Mouse (Mus musculus) common myeloid progenitor, adult 5-6 weeks (primary cell): ENCODE data around the gene Pex6. TPM values are rescaled to one million over a fixed set of nuclear protein-coding genes. Genes with fewer than 3 reads are reported as not detected.
A peak's percentile ranks its signal among the peaks of the same experiment; 100 is the strongest.

Experiments used
- ATAC-seq: replicated peaks from 2 replicates; pipeline ENCODE4 v1.8.0; 2016; ENCODE audit warnings: low read depth, mild to moderate bottlenecking, moderate TSS enrichment, inconsistent platforms; ENCODE audit not compliant: poor library complexity, severe bottlenecking
- total RNA-seq: library from RNA; stranded (forward); fragments of 200-1000, 187-1606 nt; gene quantifications from 2 replicates; pipeline ENCODE4 v1.2.3, GENCODE M21; 2017

Pex6 gene
- 10.3 and 17.7 TPM in 2 replicates for total RNA-seq

- ATAC-seq, result peak; percentile 94
Measured at GRCm38 (mm10) chr17:46710959-46711597, at the start of gene Pex6. Gene Pex6, plus strand, starts transcription at chr17:46711463.

DNA sequence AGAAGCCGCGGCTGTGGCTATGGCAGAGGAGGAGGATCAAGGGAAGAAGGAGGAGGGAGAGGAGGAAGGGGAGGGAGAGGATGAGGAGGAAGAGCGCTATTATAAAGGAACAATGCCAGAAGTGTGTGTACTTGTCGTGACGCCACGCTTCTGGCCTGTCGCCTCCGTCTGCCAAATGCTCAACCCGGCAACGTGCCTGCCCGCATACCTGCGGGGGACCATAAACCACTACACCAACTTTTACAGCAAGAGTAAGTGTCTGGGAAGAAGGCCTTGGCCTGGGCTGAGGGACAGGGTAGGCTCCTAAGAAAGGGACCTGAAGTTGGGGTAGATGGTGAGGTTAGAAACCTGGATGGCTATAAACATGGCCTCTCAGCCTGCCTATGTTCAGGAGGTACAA, 49.3 kb upstream of the Pex6 start:
- ATAC-seq, result no peak

- no peak for ATAC-seq
Measured at GRCm38 (mm10) chr17:46662730-46663129, 48.5 kb upstream of the Pex6 start.

DNA sequence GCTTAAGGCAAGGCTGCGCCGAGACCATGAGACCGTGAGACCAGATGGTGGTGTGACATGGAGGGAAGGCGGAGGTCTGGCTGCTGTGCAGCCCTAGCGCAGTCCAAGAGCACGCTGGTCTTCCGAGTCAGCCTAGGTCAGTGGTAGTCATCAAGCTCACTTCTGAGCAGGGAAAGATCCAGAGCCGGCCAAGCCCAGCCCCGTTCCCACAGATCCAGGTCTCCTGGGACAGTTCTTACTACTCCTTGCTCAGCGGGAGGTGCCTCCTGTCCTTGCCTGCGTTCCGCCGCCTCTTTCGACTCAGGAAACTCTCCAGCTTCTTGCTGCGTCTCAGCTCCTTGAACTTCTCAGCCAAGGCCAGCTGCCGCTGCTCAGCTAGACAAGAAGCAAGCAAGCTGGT, 43.6 kb upstream of the Pex6 start:
- ATAC-seq, result no peak

- ATAC-seq, result no peak
Measured at GRCm38 (mm10) chr17:46669911-46670310, 41.4 kb upstream of the Pex6 start.

GRCm38 (mm10) chr17:46673850-46674529, 37.3 kb upstream of the Pex6 start, which contains the start of gene Rrp36:
Gene Rrp36, minus strand, starts transcription at chr17:46674352.
- peak; percentile 97 for ATAC-seq

GRCm38 (mm10) chr17:46674530-46675283, 36.6 kb upstream of the Pex6 start:
- ATAC-seq, result no peak

- no peak for ATAC-seq
Measured at GRCm38 (mm10) chr17:46678416-46678815, 32.8 kb upstream of the Pex6 start, which contains the start of gene Mea1. Gene Mea1, plus strand, starts transcription at chr17:46678793.

GRCm38 (mm10) chr17:46678911-46679310, 32.4 kb upstream of the Pex6 start:
- ATAC-seq, result no peak

GRCm38 (mm10) chr17:46679843-46680759, 31.2 kb upstream of the Pex6 start:
- ATAC-seq, result peak; percentile 42

GRCm38 (mm10) chr17:46680760-46681373, 30.4 kb upstream of the Pex6 start, which contains the start of gene Klhdc3:
Gene Klhdc3, minus strand, starts transcription at chr17:46680914.
- ATAC-seq, result peak; percentile 95

- ATAC-seq, result no peak
Measured at GRCm38 (mm10) chr17:46681466-46682118, 29.7 kb upstream of the Pex6 start.

GRCm38 (mm10) chr17:46682654-46683389, 28.4 kb upstream of the Pex6 start:
- ATAC-seq, result no peak

GRCm38 (mm10) chr17:46685913-46686312, 25.4 kb upstream of the Pex6 start:
- ATAC-seq, result no peak

DNA sequence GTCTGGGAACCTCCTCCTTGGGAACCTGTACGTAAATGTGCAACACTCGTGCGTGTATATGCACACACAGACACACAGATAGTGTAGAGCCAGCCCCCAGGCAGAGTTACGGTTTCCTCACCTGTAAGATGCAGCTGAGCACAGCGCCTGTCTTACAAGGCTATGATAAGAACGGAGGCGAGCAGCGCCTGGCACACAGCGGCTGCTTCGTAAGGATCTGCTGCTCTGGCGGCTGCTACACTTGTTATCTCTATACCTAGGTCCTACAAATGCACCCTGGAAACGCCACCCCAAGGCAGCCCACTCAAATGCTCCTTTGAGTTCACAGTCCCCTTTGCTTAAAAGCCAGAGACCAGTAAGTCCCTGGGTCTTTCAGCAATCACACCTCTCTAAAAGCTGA, 20.6 kb upstream of the Pex6 start:
- ATAC-seq, result no peak

- ATAC-seq, result no peak
Measured at GRCm38 (mm10) chr17:46691390-46691789, 19.9 kb upstream of the Pex6 start.

GRCm38 (mm10) chr17:46694517-46695063, 16.7 kb upstream of the Pex6 start:
- ATAC-seq, result no peak

GRCm38 (mm10) chr17:46698515-46698914, 12.7 kb upstream of the Pex6 start:
- ATAC-seq, result no peak
